Mouse (Mus musculus) intestine, embryonic 16.5 days (tissue): ENCODE measurements around the gene Gm45753. TPM values are rescaled to one million over a fixed set of nuclear protein-coding genes. Genes with fewer than 3 reads are reported as not detected.
"Not testable (repeated sequence)": the region's sequence is repeated elsewhere in the genome, so short reads cannot be mapped to it uniquely, and the experiment has no call there.

Experiments used
- ATAC-seq: fragments of 200-750 bp; cut with Nextera tagmentation; 2 replicates; pipeline ENCODE4 v1.8.0; 2017; ENCODE audit warnings: moderate TSS enrichment, moderate library complexity
- H3K27ac ChIP-seq: fragments of 300-500 bp; sonication (generic); 2 replicates; pipeline ENCODE4 v1.5.1; 2014; ENCODE audit warnings: mild to moderate bottlenecking, low read length
- H3K27me3 ChIP-seq: fragments of 300-500 bp; sonication (generic); replicated peaks from 2 replicates; pipeline ENCODE4 v1.6.1; 2014; ENCODE audit warnings: low read length, control low read depth, mixed read lengths; ENCODE audit not compliant: control insufficient read depth, insufficient read depth
- H3K36me3 ChIP-seq: fragments of 300-500 bp; sonication (generic); 2 replicates; pipeline ENCODE4 v1.6.1; 2014; ENCODE audit warnings: low read length, control low read depth; ENCODE audit not compliant: control insufficient read depth, insufficient read depth
- H3K4me1 ChIP-seq: fragments of 300-500 bp; sonication (generic); 2 replicates; pipeline ENCODE4 v1.6.1; 2014; ENCODE audit warnings: low read length, control low read depth, mixed read lengths; ENCODE audit not compliant: control insufficient read depth, insufficient read depth
- H3K4me2 ChIP-seq: fragments of 300-500 bp; sonication (generic); 2 replicates; pipeline ENCODE4 v1.6.1; 2014; ENCODE audit warnings: low read depth, low read length, control low read depth
- H3K4me3 ChIP-seq: fragments of 300-500 bp; sonication (generic); 2 replicates; pipeline ENCODE4 v1.5.1; 2014; ENCODE audit warnings: mild to moderate bottlenecking, low read length
- H3K9ac ChIP-seq: fragments of 300-500 bp; sonication (generic); 2 replicates; pipeline ENCODE4 v1.6.1; 2014; ENCODE audit warnings: low read depth, low read length
- H3K9me3 ChIP-seq: fragments of 300-500 bp; sonication (generic); 2 replicates; pipeline ENCODE4 v1.6.1; 2016; ENCODE audit warnings: low read length, control low read depth; ENCODE audit not compliant: control insufficient read depth
- WGBS: fragments of 180-500 bp; shearing (Covaris S2); extraction: QIAGEN DNeasy Blood & Tissue Kit; methylation state at CpG from one replicate; pipeline ENCODE4 v1.1.7; 2014; 5-methylcytosine and 5-hydroxymethylcytosine counted together
- polyA plus RNA-seq: library from polyadenylated mRNA; unstranded; fragments of >200 nt; fragmentation: Nextera tagmentation; extraction: Ambion mirVana; gene quantifications from 2 replicates; pipeline ENCODE4 v1.2.1, GENCODE M21; 2015

Gm45753 gene
- polyA plus RNA-seq, 1 experiment from 2014 or later = 0.54 TPM

DNA sequence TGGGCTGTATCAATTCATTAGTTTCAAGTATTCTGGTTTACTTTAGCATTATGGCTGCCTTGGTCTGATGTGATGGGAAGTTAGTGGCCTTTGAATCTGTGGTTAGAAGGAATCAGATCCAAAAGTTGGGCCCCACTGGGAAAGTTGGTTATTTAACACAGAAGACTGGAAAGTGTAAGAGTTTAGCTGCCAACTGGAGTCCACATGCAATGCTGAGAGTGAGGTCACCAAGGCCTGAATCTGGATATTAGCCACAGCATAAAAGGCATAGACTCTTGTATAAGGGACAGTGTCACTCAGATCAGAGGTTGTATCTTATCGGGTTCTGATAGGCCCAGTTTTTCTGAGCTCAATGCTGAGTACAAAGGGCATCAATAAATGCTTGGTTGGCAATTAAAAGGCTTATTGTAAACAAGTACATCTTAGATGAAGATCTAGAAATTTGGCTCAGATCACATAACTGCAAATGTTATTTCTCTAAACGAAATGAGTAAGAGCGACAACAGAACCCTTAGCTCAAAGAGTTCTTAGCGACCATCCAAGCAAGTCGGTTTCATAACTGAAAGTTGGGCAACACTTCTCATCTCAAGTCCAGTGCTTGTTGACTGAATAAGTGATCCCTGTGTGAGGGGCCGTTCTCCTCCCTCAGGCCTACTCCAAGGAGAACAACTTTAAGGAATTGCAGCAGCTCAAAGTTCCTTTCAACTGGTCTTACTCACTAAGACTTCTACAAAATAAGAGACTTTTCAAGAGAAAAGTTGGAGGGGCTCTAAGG is 21.1 kb upstream of the Gm45753 start:
- no peak overlapping the region for H3K4me3 ChIP-seq
- 88% methylated on average over 6 of the region's 6 CpGs for WGBS
- H3K4me2 ChIP-seq = no peak overlapping the region
- H3K27me3 ChIP-seq = no peaks in the 10 kb centered on the region
- peaks cover 9% of the 10 kb centered on the region for H3K4me1 ChIP-seq
- no peaks in the 10 kb centered on the region for H3K9me3 ChIP-seq
- no peaks in the 10 kb centered on the region for H3K36me3 ChIP-seq
- H3K27ac ChIP-seq = no peak overlapping the region
- H3K9ac ChIP-seq = no peak overlapping the region
- no peak for ATAC-seq

- H3K4me2 ChIP-seq, H3K4me3 ChIP-seq, H3K9me3 ChIP-seq, H3K27ac ChIP-seq, ATAC-seq, H3K4me1 ChIP-seq, H3K27me3 ChIP-seq, H3K9ac ChIP-seq, H3K36me3 ChIP-seq: not testable (repeated sequence)
Observed at GRCm38 (mm10) chr8:45327076-45327475, 18.8 kb upstream of the Gm45753 start.

DNA sequence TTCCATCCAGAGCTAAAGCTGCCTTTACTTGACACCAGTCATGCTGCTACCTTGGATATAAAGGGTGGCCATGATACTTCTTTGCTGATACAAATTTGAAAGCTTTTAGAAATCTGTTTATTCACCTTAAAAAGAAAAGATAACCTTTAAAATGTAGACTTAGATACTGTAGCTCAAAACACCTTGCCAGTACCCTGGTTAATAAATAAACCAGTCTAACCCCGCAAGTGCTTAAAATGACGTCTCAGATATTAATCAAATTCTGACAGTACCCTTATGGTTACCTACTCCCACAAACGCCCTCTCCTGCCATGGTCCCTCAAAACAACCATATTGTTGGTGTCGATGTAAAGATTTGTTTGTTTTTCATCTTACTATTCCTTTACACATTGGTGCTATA is 15.9 kb upstream of the Gm45753 start:
- Histone ChIP-seq H3K36me3 (no peaks in the 10 kb centered on the region), H3K27ac (no peak overlapping the region), H3K4me1 (no peaks in the 10 kb centered on the region), H3K27me3 (no peaks in the 10 kb centered on the region), H3K4me3 (no peak overlapping the region), H3K9me3 (no peaks in the 10 kb centered on the region), H3K4me2 (no peak overlapping the region), H3K9ac (no peak overlapping the region)
- 58% methylated on average over 4 of the region's 4 CpGs for WGBS
- no peak for ATAC-seq

GRCm38 (mm10) chr8:45321365-45321764 is 13.1 kb upstream of the Gm45753 start:
- H3K36me3 ChIP-seq = no peaks in the 10 kb centered on the region
- no peaks in the 10 kb centered on the region for H3K9me3 ChIP-seq
- H3K27me3 ChIP-seq = no peaks in the 10 kb centered on the region
- no peak overlapping the region for H3K4me2 ChIP-seq
- no peak overlapping the region for H3K9ac ChIP-seq
- peak; percentile 83 for ATAC-seq
- no peak overlapping the region for H3K27ac ChIP-seq
- H3K4me1 ChIP-seq = no peaks in the 10 kb centered on the region
- no peak overlapping the region for H3K4me3 ChIP-seq
- 69% methylated on average over 2 of the region's 2 CpGs for WGBS

DNA sequence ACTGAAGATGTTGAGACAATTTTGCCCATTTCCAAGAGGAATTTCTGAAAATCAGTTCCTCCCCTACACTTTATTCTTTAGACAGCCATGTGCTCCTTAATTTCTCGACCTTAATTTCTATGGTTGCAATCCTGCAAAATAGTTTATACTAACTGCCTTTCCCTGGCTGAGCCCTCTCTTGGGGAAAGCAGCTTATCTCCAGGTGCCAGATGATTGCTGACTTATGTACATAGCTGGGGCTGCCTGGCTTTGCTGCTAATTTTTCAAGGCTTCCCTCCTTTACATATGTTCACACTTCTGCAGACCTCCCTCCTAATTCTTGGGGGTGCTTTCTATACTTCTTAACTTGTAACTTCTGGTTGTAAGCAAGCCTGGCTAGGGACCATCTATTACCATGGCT is 12.7 kb upstream of the Gm45753 start:
- Histone ChIP-seq H3K9ac (no peak overlapping the region), H3K9me3 (no peaks in the 10 kb centered on the region), H3K4me3 (no peak overlapping the region), H3K36me3 (no peaks in the 10 kb centered on the region), H3K27ac (no peak overlapping the region), H3K4me1 (no peaks in the 10 kb centered on the region), H3K27me3 (no peaks in the 10 kb centered on the region), H3K4me2 (no peak overlapping the region)
- WGBS = 50% methylated on average over 1 of the region's 1 CpGs
- ATAC-seq = peak; percentile 76

DNA sequence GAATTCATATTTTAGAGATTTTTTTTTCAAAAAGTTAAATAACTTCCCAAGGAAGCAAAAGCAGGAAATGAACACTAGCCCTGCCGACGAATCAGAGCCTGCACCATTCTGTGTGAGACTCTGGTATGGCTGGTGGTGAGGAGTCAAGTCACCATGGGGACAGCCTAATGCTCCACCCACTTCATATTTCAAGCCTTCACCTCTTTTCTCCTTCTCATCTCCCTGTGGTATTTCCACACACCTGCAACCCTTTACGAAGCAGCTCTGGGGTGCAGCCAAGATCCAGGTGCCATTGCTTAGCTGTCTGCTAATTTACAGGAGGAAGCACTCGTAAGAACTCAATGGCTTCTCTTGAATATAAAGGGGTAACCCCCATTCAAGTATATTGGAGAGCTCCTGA is 2.7 kb upstream of the Gm45753 start:
- Histone ChIP-seq H3K9ac (no peak overlapping the region), H3K4me3 (no peak overlapping the region), H3K9me3 (no peaks in the 10 kb centered on the region), H3K36me3 (no peaks in the 10 kb centered on the region), H3K27ac (no peak overlapping the region), H3K4me2 (no peak overlapping the region), H3K4me1 (no peaks in the 10 kb centered on the region), H3K27me3 (no peaks in the 10 kb centered on the region)
- WGBS = 79% methylated on average over 4 of the region's 4 CpGs
- no peak for ATAC-seq

GRCm38 (mm10) chr8:45305479-45305878 is 2.8 kb downstream of the Gm45753 start:
- H3K4me2 ChIP-seq = no peak overlapping the region
- H3K27me3 ChIP-seq = no peaks in the 10 kb centered on the region
- no peaks in the 10 kb centered on the region for H3K9me3 ChIP-seq
- no peak for ATAC-seq
- no peaks in the 10 kb centered on the region for H3K36me3 ChIP-seq
- H3K9ac ChIP-seq = no peak overlapping the region
- WGBS = 89% methylated on average over 1 of the region's 1 CpGs
- no peak overlapping the region for H3K4me3 ChIP-seq
- H3K4me1 ChIP-seq = no peaks in the 10 kb centered on the region
- H3K27ac ChIP-seq = no peak overlapping the region

- Histone ChIP-seq H3K27me3 (no peaks in the 10 kb centered on the region), H3K9me3 (no peaks in the 10 kb centered on the region), H3K4me1 (no peaks in the 10 kb centered on the region), H3K4me2 (no peak overlapping the region), H3K4me3 (no peak overlapping the region), H3K9ac (no peak overlapping the region), H3K36me3 (no peaks in the 10 kb centered on the region), H3K27ac (no peak overlapping the region)
- 89% methylated on average over 3 of the region's 3 CpGs for WGBS
- no peak for ATAC-seq
Observed at GRCm38 (mm10) chr8:45304354-45304753, 3.9 kb downstream of the Gm45753 start.

GRCm38 (mm10) chr8:45302390-45302789 is 5.9 kb downstream of the Gm45753 start:
- H3K9ac ChIP-seq = no peak overlapping the region
- H3K27ac ChIP-seq = no peak overlapping the region
- ATAC-seq = no peak
- no peaks in the 10 kb centered on the region for H3K9me3 ChIP-seq
- H3K4me2 ChIP-seq = no peak overlapping the region
- no peak overlapping the region for H3K4me3 ChIP-seq
- no peaks in the 10 kb centered on the region for H3K36me3 ChIP-seq
- WGBS = 77% methylated on average over 8 of the region's 8 CpGs
- no peaks in the 10 kb centered on the region for H3K4me1 ChIP-seq
- no peaks in the 10 kb centered on the region for H3K27me3 ChIP-seq

GRCm38 (mm10) chr8:45295276-45295675 is 13.0 kb downstream of the Gm45753 start:
- H3K27me3 ChIP-seq = no peaks in the 10 kb centered on the region
- no peaks in the 10 kb centered on the region for H3K36me3 ChIP-seq
- H3K4me1 ChIP-seq = no peaks in the 10 kb centered on the region
- 92% methylated on average over 6 of the region's 6 CpGs for WGBS
- H3K4me2 ChIP-seq = no peak overlapping the region
- no peak overlapping the region for H3K4me3 ChIP-seq
- no peaks in the 10 kb centered on the region for H3K9me3 ChIP-seq
- ATAC-seq = no peak
- no peak overlapping the region for H3K9ac ChIP-seq
- H3K27ac ChIP-seq = no peak overlapping the region
